In the genomic region with DNA sequence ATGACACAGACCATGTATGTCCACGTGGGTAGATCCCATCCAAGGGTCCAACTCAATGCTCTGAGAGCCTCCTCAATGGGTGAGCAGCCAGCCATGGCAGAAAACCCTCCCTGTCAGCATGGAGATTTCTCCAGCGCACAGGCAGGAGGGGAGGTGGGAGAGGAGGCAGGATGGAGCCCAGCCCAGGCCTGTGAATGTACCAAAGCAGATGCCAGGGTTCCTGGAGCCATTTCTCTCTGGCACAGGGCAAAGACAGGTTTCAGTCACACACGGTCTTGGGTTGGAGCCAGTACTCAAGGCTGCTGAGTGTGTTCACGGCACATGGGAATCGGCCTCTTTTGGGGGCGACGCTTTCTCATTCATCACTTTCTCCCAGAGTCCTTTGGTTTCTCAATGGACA, we compare ENCODE assay signal across 19 mouse cellular contexts.
DNase-seq lines count a peak whose midpoint lies in the region; ATAC-seq and TF ChIP-seq lines count a peak whose summit lies in the region.
"Had no signal": no experiment of that assay in that cellular context is flagged by ENCODE, and none has a peak within 500 bp of the region (broad histone marks: within the 10 kb centered on the region; RNA-seq: fewer than 3 reads in every experiment).

No protein-coding gene starts in this region.

- H3K9ac ChIP-seq in forebrain, embryonic 14.5 days (ENCODE audit: low read length): no peak overlapping the region
- no peak overlapping the region for H3K9ac ChIP-seq in forebrain, embryonic 13.5 days
- no peak overlapping the region for H3K9ac ChIP-seq in midbrain, embryonic 13.5 days (replicated peaks)
- H3K9ac ChIP-seq: embryonic facial prominence, embryonic 13.5 days; hindbrain, embryonic 12.5 days had no signal

- H3K27me3 ChIP-seq in forebrain, embryonic 14.5 days (replicated peaks; ENCODE audit: control insufficient read depth, insufficient read depth, low read length): no peaks in the 10 kb centered on the region
- H3K27me3 ChIP-seq in forebrain, embryonic 13.5 days: no peaks in the 10 kb centered on the region
- no peaks in the 10 kb centered on the region for H3K27me3 ChIP-seq in midbrain, embryonic 13.5 days
- H3K27me3 ChIP-seq: embryonic facial prominence, embryonic 13.5 days; hindbrain, embryonic 12.5 days had no signal

- intact Hi-C loops in left cerebral cortex, adult 2 months (cut with DNase I): no loop called here

- no peak for TF ChIP-seq CTCF in left cerebral cortex, adult 2 months (IDR thresholded peaks at IDR 0.05)
- no peak for TF ChIP-seq CTCF in layer of hippocampus, adult 2 months (conservative IDR thresholded peaks at IDR 0.05)

- H3K4me2 ChIP-seq in forebrain, embryonic 14.5 days (ENCODE audit: low read length): no peak overlapping the region
- H3K4me2 ChIP-seq in forebrain, embryonic 13.5 days: no peak overlapping the region
- no peak overlapping the region for H3K4me2 ChIP-seq in midbrain, embryonic 13.5 days (replicated peaks)
- H3K4me2 ChIP-seq: embryonic facial prominence, embryonic 13.5 days; hindbrain, embryonic 12.5 days; liver, embryonic 11.5 days had no signal

- H3K4me3 ChIP-seq in forebrain, embryonic 14.5 days (ENCODE audit: low read depth, low read length): no peak overlapping the region
- no peak overlapping the region for H3K4me3 ChIP-seq in forebrain, embryonic 13.5 days
- H3K4me3 ChIP-seq in left cerebral cortex, adult 2 months: no peak overlapping the region
- H3K4me3 ChIP-seq in layer of hippocampus, adult 2 months: no peak overlapping the region
- no peak overlapping the region for H3K4me3 ChIP-seq in midbrain, embryonic 13.5 days (replicated peaks)
- H3K4me3 ChIP-seq: embryonic facial prominence, embryonic 13.5 days; hindbrain, embryonic 12.5 days had no signal

- H3K9me3 ChIP-seq in forebrain, embryonic 14.5 days (replicated peaks; ENCODE audit: control insufficient read depth, low read length): no peaks in the 10 kb centered on the region
- H3K9me3 ChIP-seq in forebrain, embryonic 13.5 days (replicated peaks): no peaks in the 10 kb centered on the region
- no peaks in the 10 kb centered on the region for H3K9me3 ChIP-seq in midbrain, embryonic 13.5 days
- H3K9me3 ChIP-seq: embryonic facial prominence, embryonic 13.5 days; hindbrain, embryonic 12.5 days had no signal

- 81% methylated on average over 7 of the region's 7 CpGs for WGBS in forebrain, embryonic 14.5 days
- WGBS in forebrain, embryonic 13.5 days: 88% methylated on average over 7 of the region's 7 CpGs
- WGBS in midbrain, embryonic 13.5 days: 87% methylated on average over 7 of the region's 7 CpGs

- H3K36me3 ChIP-seq in forebrain, embryonic 14.5 days (ENCODE audit: control insufficient read depth, insufficient read depth, low read length): no peaks in the 10 kb centered on the region
- no peaks in the 10 kb centered on the region for H3K36me3 ChIP-seq in forebrain, embryonic 13.5 days (ENCODE audit: poor library complexity, severe bottlenecking)
- H3K36me3 ChIP-seq in midbrain, embryonic 13.5 days: 0 out of 2 replicates have a peak, but pooled peaks cover 8% of the 10 kb centered on the region
- H3K36me3 ChIP-seq: embryonic facial prominence, embryonic 13.5 days; hindbrain, embryonic 12.5 days had no signal

- DNase-seq in forebrain, embryonic 14.5 days (ENCODE audit: low spot score): peak; percentile 52
- no peak for DNase-seq in left cerebral cortex, adult 2 months (ENCODE audit: extremely low spot score in 1 of 2, low spot score in 2 of 2)
- DNase-seq in left cerebral cortex, adult 9 months (ENCODE audit: low spot score in 2 of 2): no peak
- DNase-seq in layer of hippocampus, adult 2 months (ENCODE audit: low spot score in 2 of 2): peak in 1 of 2 experiments; percentile 45
- no peak for DNase-seq in kidney, postnatal 10 days
- DNase-seq: adrenal gland, postnatal 36 days; gastrocnemius, postnatal 25 days; kidney, adult 2 months; kidney, postnatal 14 days; lung, adult 18-20 months; lung, postnatal 14 days; midbrain, embryonic 14.5 days; thymus, postnatal 4 days had no signal

- H3K4me1 ChIP-seq in forebrain, embryonic 14.5 days (ENCODE audit: control insufficient read depth, insufficient read depth, low read length): no peaks in the 10 kb centered on the region
- peaks cover 9% of the 10 kb centered on the region for H3K4me1 ChIP-seq in forebrain, embryonic 13.5 days
- H3K4me1 ChIP-seq in midbrain, embryonic 13.5 days (replicated peaks): peaks cover 17% of the 10 kb centered on the region; the same call in 1 of the 2 replicates
- H3K4me1 ChIP-seq: embryonic facial prominence, embryonic 13.5 days had no signal

- H3K27ac ChIP-seq in forebrain, embryonic 14.5 days (ENCODE audit: low read depth, low read length): no peak overlapping the region
- H3K27ac ChIP-seq in forebrain, embryonic 13.5 days: no peak overlapping the region
- peak overlapping the region; percentile 24; the same call in 1 of the 2 replicates for H3K27ac ChIP-seq in left cerebral cortex, adult 2 months
- H3K27ac ChIP-seq in layer of hippocampus, adult 2 months: peak overlapping the region; percentile 23; the same call in 1 of the 2 replicates
- no peak overlapping the region for H3K27ac ChIP-seq in midbrain, embryonic 13.5 days
- H3K27ac ChIP-seq: embryonic facial prominence, embryonic 13.5 days; hindbrain, embryonic 12.5 days had no signal

- no peak for ATAC-seq in forebrain, embryonic 14.5 days
- ATAC-seq in forebrain, embryonic 13.5 days: no peak
- no peak for ATAC-seq in midbrain, embryonic 13.5 days
- ATAC-seq: inflammation-experienced regulatory T-cells, adult 6 months had no signal

Comparison
In these comparisons a context has a peak if more than half of its experiments do, and no peak if none do; other contexts are left out.
1. H3K27ac ChIP-seq: peak in left cerebral cortex, adult 2 months (single experiment) and layer of hippocampus, adult 2 months (single experiment); none in forebrain, embryonic 14.5 days (single experiment), forebrain, embryonic 13.5 days (single experiment) and midbrain, embryonic 13.5 days (single experiment).